Mouse (Mus musculus) left cerebral cortex, postnatal 36 days (tissue): ENCODE results near the gene Riox1. TPM values are rescaled to one million over a fixed set of nuclear protein-coding genes. Genes with fewer than 3 reads are reported as not detected.
"Not testable (repeated sequence)": the region's sequence is repeated elsewhere in the genome, so short reads cannot be mapped to it uniquely, and the experiment has no call there.

Experiments
- DNase-seq, 2 experiments: peaks; one replicate each; pipeline ENCODE4 v3.0.0; 2021 to 2022; ENCODE audit warnings: low spot score in 2 of 2, mixed read lengths in 1 of 2
- intact Hi-C: fragments of 180-260 bp; cut with DNase I; formaldehyde crosslinking; loops from one replicate; pipeline ENCODE4 v1.15.1; 2025
- total RNA-seq, 2 experiments: library from RNA; stranded (reverse); gene quantifications; 2 replicates each; pipeline ENCODE4 v1.2.3; 2021

The Riox1 gene
- total RNA-seq, 2 experiments from 2014 or later = 14.7 to 20.1 TPM

DNA sequence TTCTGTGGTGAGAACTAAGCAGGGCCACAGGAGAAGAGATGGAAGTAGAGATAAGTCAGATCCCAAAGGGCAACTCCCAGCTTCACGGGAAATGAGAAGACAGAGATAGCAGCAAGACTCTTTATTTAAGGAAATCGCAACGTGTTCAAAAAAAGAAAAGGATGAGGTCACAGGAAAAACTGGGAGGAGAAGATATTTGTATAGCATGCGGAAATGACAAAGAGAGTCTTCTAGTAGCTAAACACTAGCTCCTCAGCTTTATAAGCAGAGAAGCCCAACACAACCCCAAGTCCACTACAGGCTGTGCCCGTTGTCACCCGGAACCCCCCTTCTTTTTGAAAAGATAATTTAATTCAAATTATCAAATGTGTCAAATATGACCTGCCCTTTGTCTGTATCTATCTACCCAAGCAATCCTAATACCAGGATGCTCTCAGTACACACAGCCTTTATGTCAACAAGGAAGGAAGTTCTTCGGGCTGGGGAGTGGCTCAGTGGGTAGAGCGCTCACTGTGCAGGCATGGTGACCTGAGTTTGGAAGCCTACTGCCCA is 3.1 kb upstream of the Riox1 start:
- no peak for DNase-seq
- intact Hi-C loops = no loop called here

DNA sequence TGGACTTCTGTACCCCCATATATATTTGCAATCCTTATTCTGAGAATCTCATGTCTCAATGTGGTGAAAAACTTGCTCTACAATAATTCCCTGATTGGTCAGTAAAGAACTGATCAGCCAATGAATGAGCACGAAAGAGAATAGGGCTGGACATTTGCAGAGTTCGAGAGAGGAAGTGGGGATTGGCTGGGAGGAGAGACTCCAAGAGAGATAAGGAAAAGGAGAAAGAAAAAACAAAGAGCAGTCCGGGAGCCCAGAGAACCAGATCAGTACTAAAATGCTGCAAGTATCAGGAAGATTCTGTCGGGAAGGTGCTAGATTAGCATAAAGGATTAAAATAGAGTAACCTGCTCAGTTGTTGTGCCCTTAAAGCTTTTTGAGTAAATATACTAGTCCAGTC is 1.4 kb upstream of the Riox1 start:
- DNase-seq = no peak
- intact Hi-C loops = no loop called here

DNA sequence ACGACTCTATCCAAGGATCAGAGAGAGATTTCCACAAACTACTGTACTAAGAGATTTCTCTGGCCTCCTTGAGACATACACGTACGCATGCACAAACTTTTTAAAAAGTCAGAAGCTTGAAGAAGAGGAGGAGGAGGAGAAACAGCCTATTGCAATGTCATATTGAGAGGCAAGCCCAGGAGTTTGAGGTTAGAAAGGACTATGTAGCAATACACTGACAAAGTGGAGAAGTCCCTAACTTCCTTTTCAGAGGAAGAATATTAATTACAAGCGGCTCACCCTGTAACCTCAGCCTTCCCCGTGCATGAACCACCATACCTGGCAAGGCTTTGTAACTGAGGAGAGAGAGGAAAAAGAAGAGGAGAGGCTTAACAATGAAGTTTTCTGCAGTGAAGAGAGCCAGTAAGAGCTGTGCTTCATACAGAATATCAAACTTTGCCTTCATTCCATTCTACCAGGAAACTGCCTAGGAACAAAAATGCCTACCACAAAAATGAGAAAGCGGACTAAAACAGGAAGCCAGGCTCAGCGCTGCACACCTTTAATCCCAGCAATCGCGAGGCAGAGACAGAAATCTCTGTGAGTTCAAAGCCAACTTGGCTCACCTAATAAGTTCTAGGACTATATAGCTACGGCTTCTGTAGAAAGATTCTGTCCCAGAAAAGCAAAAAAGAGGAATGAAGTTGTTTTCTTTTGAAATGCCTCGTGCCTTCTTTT is 474 bp upstream of the Riox1 start:
- DNase-seq = no peak
- intact Hi-C loops = no loop called here

DNA sequence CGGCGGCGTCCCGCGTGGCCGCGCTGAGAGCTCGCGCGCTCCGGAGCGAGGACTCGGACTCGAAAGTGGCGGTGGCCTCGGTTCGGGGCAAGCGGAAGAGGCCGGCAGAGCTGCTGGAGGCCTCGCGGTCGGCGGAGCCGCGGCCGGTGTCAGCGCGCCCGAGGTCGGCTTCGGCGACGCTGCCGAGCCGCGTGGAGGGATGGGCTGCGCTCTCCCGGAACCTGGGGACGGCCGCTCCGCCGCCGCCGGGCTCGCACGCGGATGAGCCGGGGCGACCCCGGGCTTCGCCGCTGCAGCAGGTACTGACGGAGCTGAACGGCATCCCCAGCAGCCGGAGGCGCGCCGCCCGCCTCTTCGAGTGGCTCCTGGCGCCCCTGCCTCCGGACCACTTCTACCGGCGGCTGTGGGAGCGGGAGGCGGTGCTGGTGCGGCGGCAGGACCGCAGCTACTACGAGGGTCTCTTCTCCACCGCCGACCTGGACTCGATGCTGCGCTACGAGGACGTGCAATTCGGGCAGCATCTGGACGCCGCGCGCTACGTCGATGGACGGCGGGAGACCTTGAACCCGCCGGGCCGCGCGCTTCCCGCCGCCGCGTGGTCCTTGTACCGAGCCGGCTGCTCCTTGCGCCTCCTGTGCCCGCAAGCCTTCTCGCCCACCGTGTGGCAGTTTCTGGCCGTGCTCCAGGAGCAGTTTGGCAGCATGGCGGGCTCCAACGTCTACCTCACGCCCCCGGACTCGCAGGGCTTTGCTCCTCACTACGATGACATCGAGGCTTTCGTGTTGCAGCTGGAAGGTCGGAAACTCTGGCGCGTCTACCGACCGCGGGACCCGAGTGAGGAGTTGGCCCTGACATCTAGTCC is 663 bp downstream of the Riox1 start:
- DNase-seq = peak; percentile 54 to 74
- intact Hi-C loops = no loop called here

- DNase-seq = no peak
- intact Hi-C loops = no loop called here
Observed at GRCm38 (mm10) chr12:83951711-83952575, 1.5 kb downstream of the Riox1 start.

GRCm38 (mm10) chr12:83958278-83958677 is 7.9 kb downstream of the Riox1 start:
- no peak for DNase-seq
- intact Hi-C loops = no loop called here

DNA sequence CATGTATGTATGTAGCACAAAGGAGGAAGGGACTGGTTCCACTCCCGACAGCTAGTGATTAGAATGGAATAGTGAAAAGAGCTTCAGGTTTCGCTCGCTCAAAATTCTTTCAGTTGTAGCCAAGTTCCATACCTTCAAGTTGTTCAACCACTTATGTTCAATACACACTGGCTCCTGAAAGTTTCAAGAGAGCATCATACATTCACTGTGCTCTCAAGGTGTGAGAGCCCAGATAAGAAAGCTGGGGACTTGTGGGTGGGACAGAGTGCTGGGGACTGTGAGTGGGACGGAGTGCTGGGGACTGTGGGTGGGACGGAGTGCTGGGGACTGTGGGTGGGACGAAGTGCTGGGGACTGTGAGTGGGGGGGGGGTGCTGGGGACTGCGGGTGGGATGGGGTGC is 14.8 kb downstream of the Riox1 start:
- DNase-seq = no peak
- intact Hi-C loops = no loop called here

- DNase-seq = peak in 1 of 2 experiments; percentile 26
- intact Hi-C loops = loop anchor here (2.0 kb wide), 1 partner anchor 89 kb away; no protein-coding TSS in a partner anchor
Observed at GRCm38 (mm10) chr12:83972117-83972516, 21.7 kb downstream of the Riox1 start.

GRCm38 (mm10) chr12:83978862-83979261 is 28.5 kb downstream of the Riox1 start:
- intact Hi-C loops = no loop called here
- no peak for DNase-seq

- intact Hi-C loops = no loop called here
- DNase-seq = no peak
Observed at GRCm38 (mm10) chr12:83981615-83982014, 31.2 kb downstream of the Riox1 start.

DNA sequence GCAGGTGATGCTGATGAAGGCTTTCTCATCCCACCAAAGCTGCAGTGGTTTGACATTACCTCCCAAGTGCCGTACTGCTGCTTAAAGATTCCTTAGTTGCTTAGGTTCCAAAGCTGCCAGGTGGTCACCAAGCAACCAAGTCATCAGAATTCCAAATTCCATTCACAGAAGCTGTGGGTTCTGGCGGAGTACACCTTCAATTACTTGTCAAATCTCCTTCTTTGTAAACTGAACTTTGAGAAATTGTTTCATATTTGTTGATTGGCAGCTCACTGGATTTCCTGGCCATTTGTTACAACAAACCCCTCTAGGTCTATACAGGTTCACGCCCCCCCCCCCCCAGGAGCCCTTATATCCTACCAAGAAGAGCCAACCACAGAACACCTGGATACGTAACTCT is 34.3 kb downstream of the Riox1 start, which contains the start of gene Heatr4:
TSS of gene Heatr4 (minus strand) at position 101 of the 400 bp plus-strand sequence.
- no peak for DNase-seq
- intact Hi-C loops = loop anchor here (5.0 kb wide), 1 partner anchor 48 kb away; no protein-coding TSS in a partner anchor

DNA sequence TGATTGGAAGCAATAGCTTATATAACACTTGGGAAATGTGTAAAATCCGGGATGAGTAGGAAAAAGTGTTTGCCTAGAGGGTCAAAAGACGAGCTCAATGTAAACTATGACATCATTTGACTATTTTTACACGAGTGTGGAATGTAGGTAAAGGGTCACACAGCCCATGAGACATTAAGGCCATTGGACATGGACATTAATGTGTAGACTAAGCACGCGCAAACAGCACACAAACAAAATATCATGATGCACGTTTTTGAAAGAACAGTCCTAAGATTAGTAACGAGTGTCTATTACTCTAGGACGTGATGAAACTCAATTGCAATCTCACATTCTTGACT is 36.8 kb downstream of the Riox1 start:
- intact Hi-C loops = loop anchor here (5.0 kb wide), 1 partner anchor 45 kb away; no protein-coding TSS in a partner anchor
- no peak for DNase-seq

GRCm38 (mm10) chr12:83987583-83988441 is 37.4 kb downstream of the Riox1 start, which contains the start of gene Acot2:
Gene Acot2, plus strand, starts transcription at chr12:83987861.
- DNase-seq = peak; percentile 81 to 83
- intact Hi-C loops = loop anchor here (5.0 kb wide), 1 partner anchor 44 kb away; no protein-coding TSS in a partner anchor

DNA sequence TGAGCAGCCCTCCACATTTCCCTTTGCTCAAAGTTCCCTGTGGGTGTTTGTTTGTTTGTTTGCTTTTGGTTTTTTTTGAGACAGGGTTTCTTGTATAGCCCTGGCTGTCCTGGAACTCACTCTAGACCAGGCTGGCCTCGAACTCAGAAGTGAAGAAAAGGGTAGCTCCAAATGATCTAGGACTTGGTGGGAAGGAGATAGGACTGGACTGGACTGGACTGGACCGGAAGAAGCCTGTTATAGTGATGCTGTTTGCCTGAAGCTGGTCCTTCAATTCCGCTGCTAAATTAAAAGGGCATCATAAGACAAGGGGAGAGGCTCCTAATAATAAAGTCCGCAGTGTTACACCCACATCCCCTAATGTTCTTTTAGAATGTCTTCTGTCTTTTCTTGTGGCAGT is 38.1 kb downstream of the Riox1 start:
- intact Hi-C loops = loop anchor here (5.0 kb wide), 1 partner anchor 44 kb away; no protein-coding TSS in a partner anchor
- no peak for DNase-seq

DNA sequence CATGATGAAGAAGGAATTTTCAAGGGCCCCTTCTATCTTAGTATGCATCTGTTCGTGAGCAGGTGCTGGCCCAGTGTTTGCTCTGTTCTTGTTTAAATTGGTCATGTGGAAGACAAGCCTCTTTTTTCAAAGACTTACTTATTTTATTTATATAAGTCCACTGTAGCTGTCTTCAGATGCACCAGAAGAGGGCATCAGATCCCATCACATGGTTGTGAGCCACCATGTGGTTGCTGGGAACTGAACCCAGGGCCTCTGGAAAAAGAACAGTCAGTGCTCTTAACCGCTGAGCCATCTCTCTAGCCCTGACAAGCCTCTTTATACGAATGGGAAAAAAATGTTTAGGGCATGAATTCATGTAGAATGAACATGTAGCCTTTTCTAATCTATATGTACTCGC is 39.0 kb downstream of the Riox1 start:
- no peak for DNase-seq
- intact Hi-C loops = loop anchor here (5.0 kb wide), 1 partner anchor 43 kb away; no protein-coding TSS in a partner anchor

DNA sequence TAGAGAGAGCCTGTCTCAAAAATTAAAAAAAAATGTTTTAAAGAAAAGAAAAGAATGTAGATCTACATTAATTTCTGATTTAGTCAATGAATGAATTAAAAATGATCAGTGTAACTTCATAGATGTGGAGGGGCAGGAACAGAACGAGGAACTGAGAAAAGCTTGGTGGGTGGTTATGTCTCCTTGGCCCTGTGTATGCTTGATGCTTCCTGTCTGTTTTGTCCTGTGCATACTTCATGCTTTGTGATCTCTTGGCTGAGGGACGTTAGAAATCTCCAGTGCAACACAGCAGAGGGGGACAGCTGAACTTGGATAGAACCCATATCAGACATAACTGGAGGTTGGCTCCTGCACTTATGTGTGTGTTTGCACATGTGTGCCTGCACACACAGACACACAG is 46.8 kb downstream of the Riox1 start:
- intact Hi-C loops = no loop called here
- DNase-seq = no peak

DNA sequence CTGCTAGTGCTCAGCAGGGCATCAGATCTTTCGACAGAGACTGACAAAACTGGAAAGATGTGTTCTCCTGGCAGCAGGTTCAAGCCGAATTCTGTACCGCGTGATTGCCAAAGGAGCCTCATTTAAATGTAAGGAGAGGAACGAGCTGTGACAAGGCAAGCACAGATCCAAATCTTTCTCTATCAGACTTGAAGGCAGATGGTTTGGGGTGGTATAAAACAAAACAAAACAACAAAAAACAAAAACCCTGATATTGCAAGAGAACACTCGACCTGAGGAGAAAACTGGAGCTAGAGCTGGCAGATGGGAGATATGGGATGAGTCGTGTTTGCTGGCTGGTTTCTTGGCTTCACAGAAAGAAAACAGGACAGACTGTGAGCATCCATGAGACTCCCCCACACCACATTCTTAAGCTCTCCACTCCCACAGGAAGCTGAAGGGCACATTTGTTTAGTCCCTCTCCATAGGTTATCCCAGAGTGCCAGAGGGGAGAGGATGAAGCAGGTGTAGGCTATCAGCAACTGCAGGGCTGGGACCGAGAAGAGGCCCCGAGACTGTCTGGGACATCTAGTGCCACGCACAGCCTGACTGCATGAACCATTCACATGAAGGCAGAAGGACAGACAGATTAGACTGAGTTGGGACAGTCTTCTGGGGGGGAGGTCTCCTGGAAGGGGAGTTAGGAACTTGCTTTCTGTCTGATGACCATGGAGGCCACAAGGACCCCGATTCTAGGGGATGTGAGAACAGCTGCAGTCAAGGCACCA is 48.1 kb downstream of the Riox1 start:
- DNase-seq = no peak
- intact Hi-C loops = no loop called here

DNA sequence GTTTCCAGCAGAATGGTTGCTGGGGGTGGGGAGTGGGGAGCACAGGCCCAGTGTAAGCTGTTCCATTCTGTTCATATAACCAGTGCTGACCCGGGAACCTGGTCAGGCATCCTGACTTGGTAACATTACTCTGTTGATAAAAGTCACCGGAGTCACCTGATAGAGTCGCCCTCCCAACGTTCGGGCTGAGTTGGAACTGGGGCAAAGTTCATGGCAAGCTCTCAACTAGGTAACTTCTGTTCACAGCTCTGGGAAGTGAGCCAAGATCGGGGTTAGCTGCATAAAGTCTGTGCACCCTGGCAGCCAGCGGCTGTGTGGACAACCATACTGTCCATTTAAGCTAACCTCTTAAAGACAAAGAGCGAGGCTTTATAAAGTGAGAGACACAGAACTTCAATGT is 48.8 kb downstream of the Riox1 start:
- not testable (repeated sequence) for DNase-seq

More for the DNA sequence above, 48.8 kb downstream of the Riox1 start:
- intact Hi-C loops = not testable (repeated sequence)
